Mouse (Mus musculus) brain, embryonic 14.5 days (tissue): Measurements from ENCODE around the gene C1qtnf2.

ENCODE experiments used
- CTCF ChIP-seq: fragments of 200-500 bp; IDR thresholded peaks from 2 replicates; pipeline ENCODE4 v1.5.1; 2012; ENCODE audit warnings: inconsistent platforms, mild to moderate bottlenecking, moderate library complexity, borderline replicate concordance; ENCODE audit not compliant: insufficient read depth, insufficient read length; ENCODE audit errors: extremely low read depth
- POLR2A ChIP-seq: fragments of 200-500 bp; IDR thresholded peaks from 2 replicates; pipeline ENCODE4 v1.6.1; 2012; ENCODE audit warnings: mild to moderate bottlenecking, inconsistent platforms, borderline replicate concordance; ENCODE audit not compliant: poor library complexity, insufficient read depth, insufficient read length, severe bottlenecking; ENCODE audit errors: extremely low read depth

- TF ChIP-seq CTCF = no peak
- no peak for TF ChIP-seq POLR2A
Observed at GRCm38 (mm10) chr11:43517641-43518040, 43.6 kb downstream of the C1qtnf2 start.
